Mouse (Mus musculus) brain, embryonic 14.5 days (tissue): Measurements from ENCODE around the gene Gata1.

Experiments
- CTCF ChIP-seq: fragments of 200-500 bp; IDR thresholded peaks from 2 replicates; pipeline ENCODE4 v1.5.1; 2012; ENCODE audit warnings: inconsistent platforms, mild to moderate bottlenecking, moderate library complexity, borderline replicate concordance; ENCODE audit not compliant: insufficient read depth, insufficient read length; ENCODE audit errors: extremely low read depth
- POLR2A ChIP-seq: fragments of 200-500 bp; IDR thresholded peaks from 2 replicates; pipeline ENCODE4 v1.6.1; 2012; ENCODE audit warnings: mild to moderate bottlenecking, inconsistent platforms, borderline replicate concordance; ENCODE audit not compliant: poor library complexity, insufficient read depth, insufficient read length, severe bottlenecking; ENCODE audit errors: extremely low read depth

GRCm38 (mm10) chrX:8008543-8008942 is 30.7 kb upstream of the Gata1 start:
- TF ChIP-seq POLR2A (no peak), CTCF (no peak)
